Mouse (Mus musculus): Measurements from ENCODE around the gene Cacna1d.

DNA sequence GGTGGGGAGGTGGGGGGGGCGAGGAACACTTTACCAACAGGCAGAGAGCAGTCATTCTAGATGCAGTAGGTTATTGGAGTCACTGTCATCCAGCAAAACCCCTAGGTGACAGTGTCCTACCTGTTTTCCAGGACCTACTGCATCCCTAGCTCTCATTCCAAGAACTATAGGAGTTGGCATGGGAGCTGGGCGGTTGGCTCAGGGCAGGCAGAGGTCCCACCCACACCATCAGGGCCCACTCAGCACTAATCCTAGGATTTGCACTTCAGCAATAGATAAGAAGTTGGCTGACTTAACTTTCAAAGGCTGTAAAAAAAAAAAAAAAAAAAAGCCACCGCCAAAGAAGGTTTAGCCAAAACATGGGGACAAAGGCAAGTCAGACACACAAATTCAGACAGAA is 285.4 kb downstream of the Cacna1d start:
- TF ChIP-seq RCOR1 (IDR thresholded peaks at IDR 0.05; ENCODE audit: low read depth, low read length): no peak
- TF ChIP-seq CTCF (IDR thresholded peaks at IDR 0.05 in 2 of 3, conservative IDR thresholded peaks at IDR 0.05 in 1 of 3; ENCODE audit: control insufficient read depth in 1 of 3, insufficient read depth in 1 of 3, low read depth in 2 of 3, low read length in 3 of 3, poor library complexity in 1 of 3, severe bottlenecking in 1 of 3): no peak
- TF ChIP-seq MAX (IDR thresholded peaks at IDR 0.05; ENCODE audit: low read length): no peak
- no peak for TF ChIP-seq E2F4 (IDR thresholded peaks at IDR 0.05; ENCODE audit: borderline replicate concordance, low read depth, low read length)
- TF ChIP-seq GATA1 (IDR thresholded peaks at IDR 0.05; ENCODE audit: low read depth, low read length): no peak
- no peak for TF ChIP-seq ELF1 (IDR thresholded peaks at IDR 0.05; ENCODE audit: low read depth, low read length)
- TF ChIP-seq USF1 (IDR thresholded peaks at IDR 0.05; ENCODE audit: low read depth, low read length): no peak

Measured in MEL (cell line).